Mouse (Mus musculus) limb, embryonic 11.5 days (tissue): ENCODE measurements around the gene Phkg1. TPM values are rescaled to one million over a fixed set of nuclear protein-coding genes. Genes with fewer than 3 reads are reported as not detected.
"Not testable (repeated sequence)": the region's sequence is repeated elsewhere in the genome, so short reads cannot be mapped to it uniquely, and the experiment has no call there.

Experiments used
- ATAC-seq: fragments of 200-750 bp; cut with Nextera tagmentation; 2 replicates; pipeline ENCODE4 v1.8.0; 2017; ENCODE audit warnings: low read depth; ENCODE audit not compliant: insufficient number of reproducible peaks, low FRiP score, low TSS enrichment
- DNase-seq: peaks from one replicate; pipeline ENCODE4 v3.0.0-alpha.2; 2015; ENCODE audit warnings: low spot score
- H3K27ac ChIP-seq: fragments of 300-500 bp; sonication (generic); replicated peaks from 2 replicates; pipeline ENCODE4 v1.5.1; 2014; ENCODE audit warnings: low read depth, mild to moderate bottlenecking, low read length
- H3K27me3 ChIP-seq: fragments of 300-500 bp; sonication (generic); 2 replicates; pipeline ENCODE4 v1.6.1; 2014; ENCODE audit warnings: mild to moderate bottlenecking, low read length, mixed read lengths; ENCODE audit not compliant: control insufficient read depth, insufficient read depth
- H3K36me3 ChIP-seq: fragments of 300-500 bp; sonication (generic); 2 replicates; pipeline ENCODE4 v1.6.1; 2014; ENCODE audit warnings: mild to moderate bottlenecking, low read length, moderate library complexity, mixed read lengths; ENCODE audit not compliant: control insufficient read depth, insufficient read depth
- H3K4me1 ChIP-seq: fragments of 300-500 bp; sonication (generic); 2 replicates; pipeline ENCODE4 v1.6.1; 2014; ENCODE audit warnings: low read length, mixed read lengths; ENCODE audit not compliant: control insufficient read depth, insufficient read depth
- H3K4me2 ChIP-seq: fragments of 300-500 bp; sonication (generic); 2 replicates; pipeline ENCODE4 v1.6.1; 2014; ENCODE audit warnings: low read depth, mild to moderate bottlenecking, moderate library complexity; ENCODE audit not compliant: severe bottlenecking
- H3K4me3 ChIP-seq: fragments of 300-500 bp; sonication (generic); 2 replicates; pipeline ENCODE4 v1.5.1; 2014; ENCODE audit warnings: low read depth, low read length
- H3K9ac ChIP-seq: fragments of 300-500 bp; sonication (generic); 2 replicates; pipeline ENCODE4 v1.6.1; 2014; ENCODE audit warnings: mild to moderate bottlenecking, low read length
- H3K9me3 ChIP-seq: fragments of 300-500 bp; sonication (generic); 2 replicates; pipeline ENCODE4 v1.6.1; 2016; ENCODE audit warnings: low read length; ENCODE audit not compliant: control insufficient read depth
- WGBS: fragments of 180-500 bp; shearing (Covaris S2); extraction: QIAGEN DNeasy Blood & Tissue Kit; methylation state at CpG from one replicate; pipeline ENCODE4 v1.1.7; 2014; 5-methylcytosine and 5-hydroxymethylcytosine counted together
- polyA plus RNA-seq: library from polyadenylated mRNA; unstranded; fragments of >200 nt; fragmentation: Nextera tagmentation; extraction: Ambion mirVana; gene quantifications from 2 replicates; pipeline ENCODE4 v1.2.1, GENCODE M21; 2014

The Phkg1 gene
- polyA plus RNA-seq, 1 experiment from 2014 or later: 0.07 TPM

- no peak overlapping the region for H3K9ac ChIP-seq
- no peak overlapping the region for H3K27ac ChIP-seq
- no peak for ATAC-seq
- no peak overlapping the region for H3K4me3 ChIP-seq
- H3K36me3 ChIP-seq: no peaks in the 10 kb centered on the region
- H3K4me2 ChIP-seq: no peak overlapping the region
- no peaks in the 10 kb centered on the region for H3K4me1 ChIP-seq
- DNase-seq: no peak
- WGBS: 53% methylated on average over 9 of the region's 9 CpGs
- no peaks in the 10 kb centered on the region for H3K9me3 ChIP-seq
- H3K27me3 ChIP-seq: no peaks in the 10 kb centered on the region
Measured at GRCm38 (mm10) chr5:129929924-129930855, 31.8 kb upstream of the Phkg1 start.

- Histone ChIP-seq H3K36me3 (no peaks in the 10 kb centered on the region), H3K4me1 (no peaks in the 10 kb centered on the region), H3K9ac (no peak overlapping the region), H3K4me3 (no peak overlapping the region), H3K4me2 (no peak overlapping the region), H3K27ac (no peak overlapping the region), H3K9me3 (no peaks in the 10 kb centered on the region), H3K27me3 (no peaks in the 10 kb centered on the region)
- 78% methylated on average over 5 of the region's 5 CpGs for WGBS
- DNase-seq: no peak
- ATAC-seq: no peak
Measured at GRCm38 (mm10) chr5:129925933-129926332, 27.6 kb upstream of the Phkg1 start.

- Histone ChIP-seq H3K9me3 (no peaks in the 10 kb centered on the region), H3K4me3 (no peak overlapping the region), H3K27me3 (no peaks in the 10 kb centered on the region), H3K36me3 (no peaks in the 10 kb centered on the region), H3K9ac (no peak overlapping the region), H3K4me2 (no peak overlapping the region), H3K27ac (no peak overlapping the region), H3K4me1 (no peaks in the 10 kb centered on the region)
- WGBS: 89% methylated on average over 8 of the region's 8 CpGs
- ATAC-seq (no peak), DNase-seq (no peak)
Measured at GRCm38 (mm10) chr5:129924820-129925452, 26.6 kb upstream of the Phkg1 start.

GRCm38 (mm10) chr5:129921972-129922371 is 23.6 kb upstream of the Phkg1 start:
- Histone ChIP-seq H3K9ac (no peak overlapping the region), H3K36me3 (no peaks in the 10 kb centered on the region), H3K4me1 (no peaks in the 10 kb centered on the region), H3K9me3 (no peaks in the 10 kb centered on the region), H3K27me3 (no peaks in the 10 kb centered on the region), H3K4me2 (no peak overlapping the region), H3K4me3 (no peak overlapping the region), H3K27ac (no peak overlapping the region)
- WGBS: 91% methylated on average over 4 of the region's 4 CpGs
- ATAC-seq (no peak), DNase-seq (no peak)

- Histone ChIP-seq H3K9ac (no peak overlapping the region), H3K27me3 (no peaks in the 10 kb centered on the region), H3K27ac (no peak overlapping the region), H3K9me3 (no peaks in the 10 kb centered on the region), H3K4me3 (no peak overlapping the region), H3K4me2 (no peak overlapping the region), H3K4me1 (no peaks in the 10 kb centered on the region), H3K36me3 (no peaks in the 10 kb centered on the region)
- WGBS: 71% methylated on average over 8 of the region's 8 CpGs
- ATAC-seq (no peak), DNase-seq (no peak)
Measured at GRCm38 (mm10) chr5:129919320-129919719, 21.0 kb upstream of the Phkg1 start.

GRCm38 (mm10) chr5:129918752-129919151 is 20.4 kb upstream of the Phkg1 start:
- Histone ChIP-seq H3K36me3 (no peaks in the 10 kb centered on the region), H3K27ac (no peak overlapping the region)

GRCm38 (mm10) chr5:129918065-129918651 is 19.8 kb upstream of the Phkg1 start:
- Histone ChIP-seq H3K4me3 (no peak overlapping the region), H3K27me3 (no peaks in the 10 kb centered on the region), H3K9me3 (no peaks in the 10 kb centered on the region), H3K36me3 (no peaks in the 10 kb centered on the region), H3K9ac (no peak overlapping the region), H3K27ac (no peak overlapping the region), H3K4me1 (no peaks in the 10 kb centered on the region), H3K4me2 (no peak overlapping the region)
- 88% methylated on average over 24 of the region's 24 CpGs for WGBS
- ATAC-seq: no peak
- DNase-seq: no peak

More at GRCm38 (mm10) chr5:129918752-129919151, 20.4 kb upstream of the Phkg1 start:
- no peak overlapping the region for H3K9ac ChIP-seq
- WGBS: 76% methylated on average over 9 of the region's 9 CpGs
- H3K4me3 ChIP-seq: no peak overlapping the region
- H3K4me2 ChIP-seq: no peak overlapping the region
- no peak for ATAC-seq
- no peaks in the 10 kb centered on the region for H3K9me3 ChIP-seq
- H3K27me3 ChIP-seq: no peaks in the 10 kb centered on the region
- no peaks in the 10 kb centered on the region for H3K4me1 ChIP-seq
- DNase-seq: no peak

GRCm38 (mm10) chr5:129915491-129915890 is 17.1 kb upstream of the Phkg1 start:
- not testable (repeated sequence) for H3K9me3 ChIP-seq, ATAC-seq, H3K27ac ChIP-seq, H3K27me3 ChIP-seq, H3K4me3 ChIP-seq, DNase-seq, H3K4me1 ChIP-seq, H3K36me3 ChIP-seq, H3K4me2 ChIP-seq, H3K9ac ChIP-seq
- 85% methylated on average over 11 of the region's 11 CpGs for WGBS
